Mouse (Mus musculus): ENCODE results near the gene Galntl5.
A peak's percentile ranks its signal among the peaks of the same experiment; 100 is the strongest.
"Not testable (repeated sequence)": the region's sequence is repeated elsewhere in the genome, so short reads cannot be mapped to it uniquely, and the experiment has no call there.

Gene Galntl5

DNA sequence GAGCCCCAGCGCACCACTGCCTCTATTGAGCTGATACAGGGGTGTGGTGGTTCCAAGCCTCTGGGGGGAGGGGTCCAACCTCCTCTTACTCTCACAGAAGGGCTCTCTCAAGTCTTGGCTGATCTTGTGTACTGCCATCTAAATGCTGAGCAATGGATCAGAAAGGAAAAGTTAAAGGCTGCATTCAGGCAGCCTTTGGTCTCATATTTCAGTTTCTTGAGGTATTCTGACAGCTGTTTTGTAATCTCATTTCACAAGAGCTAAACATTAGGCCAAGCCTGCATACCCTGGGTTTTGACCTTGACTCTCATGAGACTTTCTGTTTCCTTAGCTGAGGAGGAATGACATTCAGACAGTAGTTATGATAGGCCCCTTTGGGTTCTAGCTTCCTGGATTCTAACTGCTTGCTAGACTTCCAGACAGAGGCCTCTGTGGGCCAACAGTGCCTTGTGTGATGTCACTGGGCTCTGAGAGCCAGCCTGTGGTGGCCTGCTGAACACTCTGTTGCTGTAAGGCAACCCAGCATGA is at the start of gene Galntl5:
Gene Galntl5, plus strand, starts transcription at position 457 of the 528 bp plus-strand sequence.
- no peak for DNase-seq (ENCODE audit: low spot score)

DNA sequence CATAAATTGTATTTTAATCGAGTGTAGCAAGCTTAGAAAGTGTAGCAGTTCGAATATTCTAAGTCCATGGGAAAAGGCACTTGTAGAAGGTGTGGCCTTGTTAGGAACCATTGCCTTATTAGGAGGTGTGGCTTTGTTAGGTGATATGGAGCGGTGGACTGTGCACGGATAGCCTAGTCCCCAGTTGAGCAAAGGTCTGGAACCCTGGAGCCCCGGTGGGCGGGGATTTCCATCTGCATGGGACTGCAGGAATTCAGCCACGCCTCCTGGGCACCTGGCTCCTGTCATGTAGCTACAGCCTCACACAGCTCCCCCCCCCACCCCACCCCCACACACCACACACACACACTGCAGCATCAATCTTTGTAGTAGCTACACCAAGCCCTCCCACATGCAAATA is 34.6 kb upstream of the Galntl5 start:
- DNase-seq (ENCODE audit: low spot score) = no peak

DNA sequence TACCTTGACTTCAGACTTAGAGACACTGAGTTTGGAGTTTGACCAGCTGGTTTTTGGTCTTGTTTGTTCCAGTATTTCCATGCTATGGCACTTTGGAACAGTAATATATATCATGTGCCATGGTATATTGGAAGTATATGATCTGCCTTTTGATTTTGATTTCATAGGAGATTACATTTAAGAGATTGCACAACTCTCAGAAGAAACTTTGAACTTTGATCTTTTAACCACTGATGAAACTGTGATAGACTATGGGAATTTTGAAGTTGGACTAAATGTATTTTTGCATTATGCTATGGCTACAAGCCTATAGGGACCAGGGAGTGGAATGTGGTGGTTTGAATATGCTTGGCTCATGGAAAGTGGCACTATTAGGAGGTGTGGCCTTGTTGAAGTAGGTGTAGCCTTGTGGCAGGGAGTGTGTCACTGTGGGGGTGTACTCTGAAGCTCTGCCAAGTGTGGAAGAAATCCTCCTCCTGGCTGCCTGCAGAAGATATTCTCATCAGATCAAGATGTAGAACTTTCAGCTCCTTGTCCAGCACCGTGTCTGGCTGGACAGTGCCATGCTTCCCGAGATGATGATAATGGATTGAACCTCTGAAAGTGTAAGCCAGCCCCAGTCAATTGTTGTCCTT is 31.8 kb upstream of the Galntl5 start:
- DNase-seq (ENCODE audit: low spot score) = no peak

DNA sequence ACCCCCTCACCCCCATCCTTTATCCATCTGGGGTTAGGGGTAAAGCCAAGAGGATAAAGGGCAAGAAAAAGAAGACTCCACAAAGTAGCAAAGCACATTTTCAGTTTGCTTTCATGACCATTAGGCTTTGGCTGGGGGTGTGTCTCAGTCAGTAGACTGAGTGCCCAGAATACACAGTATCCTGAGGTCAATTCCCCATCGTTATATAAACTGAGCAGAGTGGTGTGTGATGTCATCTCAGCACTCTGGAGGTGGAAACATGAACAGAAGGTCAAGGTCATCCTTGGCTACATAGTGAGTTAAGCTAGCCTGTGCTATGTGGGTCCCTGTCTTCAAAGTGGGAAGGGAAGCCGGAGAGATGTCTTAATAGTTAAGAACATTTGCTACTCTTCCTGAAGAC is 27.8 kb upstream of the Galntl5 start:
- no peak for DNase-seq (ENCODE audit: low spot score)

DNA sequence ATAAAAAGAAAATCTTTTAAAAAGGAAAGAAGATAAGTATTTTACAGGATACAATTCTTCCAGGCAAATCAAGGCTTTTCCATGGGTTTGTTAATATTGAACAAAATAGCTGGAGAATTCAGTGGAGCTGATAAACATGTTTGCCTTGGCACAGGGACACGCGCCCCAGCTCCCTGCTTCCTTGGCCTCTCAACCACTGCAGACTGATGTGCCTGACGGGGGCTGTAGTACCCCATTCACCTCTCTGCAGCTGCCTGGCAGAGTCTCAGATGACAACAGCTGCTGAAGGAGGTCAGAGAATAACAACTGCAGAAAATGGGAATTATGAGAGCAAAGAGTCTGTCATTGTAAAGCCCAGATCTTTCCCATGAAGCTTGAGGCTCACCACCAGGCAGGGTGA is 27.3 kb upstream of the Galntl5 start:
- DNase-seq (ENCODE audit: low spot score) = no peak

DNA sequence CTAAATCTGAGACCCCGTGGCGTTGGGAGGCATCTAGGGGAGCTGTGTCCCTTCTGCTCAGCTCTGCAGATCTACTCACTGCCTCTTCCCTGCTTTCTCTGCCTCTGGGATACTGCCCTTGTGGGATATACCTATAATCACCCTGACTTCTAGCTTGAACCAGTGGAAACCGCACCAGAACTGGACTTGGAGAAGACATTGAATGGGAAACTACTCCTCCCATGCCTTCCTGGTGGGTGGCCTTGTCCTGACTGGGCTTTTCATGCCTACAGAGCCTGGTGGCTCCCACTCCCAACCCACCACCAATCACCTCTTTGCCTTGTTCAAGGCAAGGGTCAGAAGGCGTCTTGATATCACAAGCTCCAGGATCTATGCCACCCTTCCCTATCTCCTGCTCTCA is 26.4 kb upstream of the Galntl5 start:
- DNase-seq (ENCODE audit: low spot score) = no peak

DNA sequence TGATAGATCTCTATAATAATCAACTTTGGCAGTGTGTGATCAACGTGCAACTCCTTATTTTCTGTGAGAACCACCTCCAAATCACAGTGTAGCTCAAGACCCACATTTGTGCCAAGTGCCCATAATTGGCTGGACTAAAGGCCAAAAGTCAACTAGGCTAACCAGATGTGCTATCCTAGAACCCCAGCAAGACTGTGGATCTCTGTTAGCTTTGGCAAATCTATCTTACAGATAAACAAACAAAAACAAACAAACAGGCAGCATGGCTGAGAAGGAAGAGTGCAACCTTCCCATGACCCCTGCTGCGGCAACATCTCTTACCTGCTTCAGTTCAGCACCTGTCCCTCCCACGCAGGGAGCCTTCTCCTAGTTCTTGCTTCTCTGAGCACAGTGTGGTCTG is 25.9 kb upstream of the Galntl5 start:
- DNase-seq (ENCODE audit: low spot score) = no peak

DNA sequence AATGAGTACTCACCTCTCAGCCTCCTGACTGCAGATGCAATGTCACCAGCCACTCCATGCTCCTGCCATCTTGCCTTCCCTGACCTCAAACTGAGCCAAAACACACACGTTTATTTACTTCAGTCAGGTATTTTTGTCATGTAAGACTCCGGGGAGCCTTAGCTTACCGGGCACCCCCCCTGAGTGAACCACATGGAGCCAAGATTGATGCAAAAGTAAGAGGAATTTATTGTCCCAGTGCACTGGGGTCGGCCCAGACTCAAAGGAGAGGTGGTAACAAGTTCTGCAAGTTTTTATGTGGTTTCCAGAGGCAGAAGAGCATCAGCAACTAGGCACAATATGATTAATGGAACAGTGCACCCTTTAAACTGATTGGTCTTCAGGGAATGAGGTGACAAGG is 24.1 kb upstream of the Galntl5 start:
- no peak for DNase-seq (ENCODE audit: low spot score)

DNA sequence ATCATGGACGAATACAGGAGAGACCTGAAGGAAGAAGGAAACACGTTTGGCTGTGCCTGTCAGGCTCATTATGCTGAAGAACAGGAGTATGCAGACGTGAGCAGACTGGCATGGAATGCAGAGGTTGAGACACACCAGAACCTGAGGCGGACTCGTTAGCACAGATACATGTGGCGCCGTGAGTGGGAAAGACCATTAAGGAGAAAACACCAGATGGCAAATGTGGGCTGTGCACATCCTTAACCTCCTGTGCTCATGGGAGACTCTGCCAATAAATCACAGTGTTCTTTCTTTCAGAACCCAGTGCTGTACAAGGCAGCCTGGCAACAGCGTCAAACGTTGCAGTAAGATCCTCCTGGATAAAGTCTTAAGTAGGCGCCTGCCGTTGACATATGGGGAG is 20.7 kb upstream of the Galntl5 start:
- DNase-seq (ENCODE audit: low spot score) = no peak

DNA sequence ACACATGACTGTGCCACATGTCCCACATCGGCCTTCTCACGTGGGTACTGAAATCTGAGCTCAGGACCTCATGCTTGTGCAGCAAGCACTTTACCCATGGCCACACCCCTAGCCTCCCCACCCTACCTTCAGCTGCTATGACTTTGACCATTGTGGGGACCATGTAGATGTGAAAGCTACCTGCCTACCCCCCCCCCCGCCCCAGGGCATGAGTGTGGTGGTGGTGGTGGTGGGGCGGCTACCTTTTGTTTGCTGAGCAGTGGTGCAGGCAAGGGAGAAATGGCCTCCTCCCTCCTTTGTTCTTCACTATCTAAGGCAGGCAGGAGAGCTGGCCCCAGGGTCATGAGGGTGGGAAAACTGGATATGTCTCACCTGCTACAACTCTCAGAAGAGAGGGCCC is 18.3 kb upstream of the Galntl5 start:
- DNase-seq (ENCODE audit: low spot score) = no peak

DNA sequence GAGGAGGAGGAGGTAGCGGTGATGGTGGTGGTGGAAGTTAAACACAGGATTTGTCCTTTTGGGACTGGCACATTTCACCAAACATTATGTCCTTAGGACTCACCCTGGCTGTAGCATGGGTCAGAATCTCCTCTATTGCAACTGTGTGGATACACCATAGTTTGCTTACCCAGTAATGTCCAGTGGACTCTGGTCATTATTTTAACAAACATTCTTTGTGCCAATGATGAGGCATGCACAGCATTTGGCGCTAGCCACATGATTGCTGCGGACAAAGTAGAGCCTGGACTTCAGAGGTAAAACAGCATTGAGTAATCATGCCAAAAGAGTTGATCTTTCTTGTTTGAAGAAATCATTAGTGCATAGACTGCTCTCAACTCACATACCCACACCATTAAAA is 17.3 kb upstream of the Galntl5 start:
- no peak for DNase-seq (ENCODE audit: low spot score)

DNA sequence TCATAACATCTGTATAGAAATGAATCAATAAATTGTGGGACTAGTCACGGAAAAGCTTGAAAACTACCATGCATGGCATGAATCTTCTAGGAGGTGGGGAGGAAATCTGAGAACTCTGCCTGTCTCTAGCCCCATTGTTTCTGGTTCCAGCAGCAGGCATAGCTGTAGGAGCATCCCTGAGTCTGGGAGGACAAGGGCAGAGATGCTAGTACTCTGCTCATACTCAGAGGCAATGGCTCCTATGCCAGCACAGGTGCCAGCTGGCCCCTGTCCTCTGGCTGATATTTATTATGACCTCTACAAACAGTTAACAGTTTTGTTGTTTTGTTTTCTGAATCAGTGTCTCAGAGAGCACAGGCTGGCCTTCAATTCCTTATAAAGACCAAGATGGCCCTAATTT is 16.9 kb upstream of the Galntl5 start:
- no peak for DNase-seq (ENCODE audit: low spot score)

DNA sequence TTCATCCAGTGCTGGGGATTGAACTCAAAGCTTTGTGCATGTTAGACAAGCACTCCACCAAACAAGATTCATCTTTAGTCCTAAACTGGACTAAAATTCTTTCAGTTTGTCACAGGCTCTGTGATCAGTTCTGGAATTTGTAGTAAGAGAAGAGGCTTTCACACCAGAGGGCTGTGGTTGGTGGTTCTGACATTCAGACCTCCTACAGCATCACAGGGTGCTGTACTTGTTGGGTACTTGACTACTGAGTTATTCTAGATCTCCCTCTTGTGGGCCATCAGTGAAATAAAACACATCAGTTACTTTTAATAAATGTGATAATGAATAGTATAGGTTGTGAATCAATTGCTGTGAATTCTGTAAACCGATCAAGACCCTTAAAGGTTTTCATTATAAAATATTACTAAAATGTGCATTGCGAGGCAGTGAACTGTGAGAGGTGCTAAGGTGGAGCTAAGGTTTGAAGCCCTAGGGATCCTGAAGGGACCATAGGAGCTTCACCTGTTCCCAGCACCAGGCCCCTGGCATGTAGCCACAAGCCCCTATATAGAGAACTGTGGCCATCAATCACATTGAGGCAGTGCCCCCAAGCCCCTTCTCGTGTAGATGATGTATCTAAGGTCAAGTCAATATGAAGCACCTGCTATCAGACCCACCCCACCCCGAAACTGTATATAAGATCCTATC is 16.0 kb upstream of the Galntl5 start:
- DNase-seq (ENCODE audit: low spot score) = no peak

DNA sequence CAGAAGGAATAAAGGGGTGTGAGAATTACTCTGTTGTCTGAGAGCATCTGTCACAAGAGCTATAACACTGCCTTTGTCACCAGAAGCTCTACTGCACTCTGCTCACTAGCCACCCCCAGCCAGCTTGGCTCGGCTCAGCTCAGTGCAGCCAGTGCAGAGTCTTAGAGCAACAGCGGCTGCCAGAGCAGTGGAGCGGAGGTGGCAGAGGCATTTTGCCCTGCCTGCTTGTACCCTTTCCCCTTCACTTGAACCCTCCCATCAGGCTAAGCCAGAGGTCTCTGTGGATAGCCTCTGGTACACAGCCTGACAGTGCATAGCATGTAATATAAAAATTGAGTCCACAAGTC is 15.5 kb upstream of the Galntl5 start:
- no peak for DNase-seq (ENCODE audit: low spot score)

DNA sequence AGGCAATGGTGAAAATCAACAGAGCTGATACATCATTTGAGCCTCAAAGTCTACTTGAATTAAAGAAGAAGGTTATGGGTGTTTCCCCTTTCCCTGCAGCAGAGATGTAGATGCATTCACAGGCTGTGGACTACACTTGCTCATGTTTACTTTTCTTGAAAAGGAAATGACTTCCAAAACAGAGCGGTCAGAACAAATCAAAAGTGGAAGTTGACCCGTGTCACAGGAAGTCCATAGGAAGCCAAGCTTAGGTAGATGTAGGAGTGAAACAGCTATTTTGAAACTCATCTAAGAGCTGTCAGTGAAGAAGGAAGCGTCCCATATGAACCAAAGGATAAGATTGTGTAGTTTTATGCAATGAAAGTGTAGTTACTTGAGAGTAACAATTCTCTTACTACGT is 14.6 kb upstream of the Galntl5 start:
- no peak for DNase-seq (ENCODE audit: low spot score)

DNA sequence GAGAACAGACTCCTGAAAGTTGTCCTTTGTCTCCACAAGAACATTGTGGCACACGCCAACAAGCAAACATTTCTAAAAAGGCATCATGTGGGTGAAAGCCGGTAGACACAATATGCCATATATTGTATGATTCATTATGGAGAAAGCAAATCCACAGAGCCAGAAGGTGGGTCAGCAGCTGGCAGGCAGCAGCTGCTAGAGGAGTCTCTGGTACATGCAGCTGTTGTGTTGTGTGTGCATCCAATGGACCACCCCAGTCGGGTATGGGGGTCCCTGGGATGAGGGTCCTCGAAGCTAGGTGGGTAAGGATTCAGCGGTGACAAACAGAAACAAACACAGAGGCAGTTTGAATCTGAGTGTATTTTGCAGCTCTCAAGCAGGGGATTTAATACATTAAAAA is 3.3 kb upstream of the Galntl5 start:
- not testable (repeated sequence) for DNase-seq (ENCODE audit: low spot score)

DNA sequence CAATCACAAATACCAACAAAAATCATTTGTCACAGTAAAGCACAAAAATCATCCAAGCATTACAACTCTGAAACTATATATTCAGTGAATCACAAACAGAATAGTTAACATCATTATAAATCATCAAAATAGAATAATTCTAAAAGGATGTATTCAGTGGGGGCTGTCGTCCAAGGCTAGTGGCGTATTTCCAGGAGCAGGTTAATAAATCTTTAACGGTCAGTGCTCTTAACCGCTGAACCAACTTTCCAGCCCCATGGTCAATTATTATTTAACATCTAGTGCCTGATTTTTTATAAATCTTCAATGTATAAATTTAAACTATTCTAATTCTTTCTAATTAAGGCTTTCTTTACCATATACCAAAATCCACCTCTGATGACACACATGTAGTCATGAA is 2.7 kb upstream of the Galntl5 start:
- DNase-seq (ENCODE audit: low spot score) = not testable (repeated sequence)

DNA sequence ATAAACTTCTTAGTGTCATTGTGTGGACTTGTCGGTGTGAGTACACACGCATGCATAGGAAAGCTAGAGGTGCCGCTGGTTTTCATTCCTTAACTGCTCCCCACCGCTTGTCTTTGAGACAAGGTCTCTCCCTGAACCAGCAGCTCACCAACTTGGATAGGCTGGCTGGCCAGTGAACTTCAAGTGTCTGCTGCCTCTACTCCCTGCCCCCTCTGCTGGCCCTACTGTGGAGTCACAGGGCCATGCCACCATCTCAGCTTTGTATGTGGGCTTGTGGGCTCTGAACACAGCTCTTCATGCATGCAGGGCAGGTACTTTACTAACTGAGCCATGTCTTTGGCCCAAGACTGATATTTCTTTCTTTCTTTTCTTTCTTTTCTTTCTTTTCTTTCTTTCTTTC is 2.0 kb upstream of the Galntl5 start:
- DNase-seq (ENCODE audit: low spot score) = no peak

DNA sequence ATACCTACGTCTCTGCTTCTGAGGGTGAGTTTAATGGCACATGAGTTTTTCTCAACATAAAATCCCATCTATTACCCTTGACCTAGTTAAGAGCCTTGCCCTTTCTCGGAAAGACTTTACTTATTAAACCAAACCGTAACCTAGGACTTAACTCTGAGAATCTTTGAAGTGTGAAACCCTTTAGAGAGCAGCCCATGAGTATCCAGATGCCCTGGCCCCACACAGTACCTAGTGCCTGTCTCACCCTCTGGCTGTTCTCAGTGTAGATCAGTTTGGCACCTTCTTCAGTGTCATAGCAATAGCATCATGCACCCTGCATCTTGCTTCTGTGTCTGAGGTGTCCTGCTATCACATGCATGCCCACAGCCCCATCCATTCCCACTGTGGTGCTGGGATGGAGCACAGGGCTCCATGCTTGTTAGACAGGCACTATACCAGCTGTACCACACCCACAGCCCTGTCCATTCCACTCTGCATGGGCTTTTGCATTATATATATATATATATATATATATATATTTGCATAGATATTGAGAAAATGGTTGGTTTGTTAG is 1.2 kb upstream of the Galntl5 start:
- no peak for DNase-seq (ENCODE audit: low spot score)

DNA sequence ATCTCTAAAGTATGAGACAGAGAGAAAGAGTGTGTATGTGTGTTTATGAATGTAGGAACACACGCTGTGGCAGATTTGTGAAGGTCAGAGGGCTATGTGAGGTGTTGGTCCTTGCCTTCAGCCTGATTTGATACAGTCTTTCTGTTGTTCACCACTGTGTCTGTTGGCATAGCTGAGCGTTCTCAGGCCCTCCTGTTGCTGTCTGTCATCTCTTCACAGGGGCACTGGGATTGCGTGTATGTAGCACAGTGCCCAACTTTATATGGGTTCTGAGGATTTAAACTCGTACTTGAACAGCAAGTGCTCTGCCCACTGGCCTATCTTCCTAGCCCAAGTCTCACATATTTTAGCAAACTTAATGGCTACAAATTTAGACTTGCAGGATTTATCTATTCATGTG is 2.3 kb downstream of the Galntl5 start:
- no peak for DNase-seq (ENCODE audit: low spot score)

DNA sequence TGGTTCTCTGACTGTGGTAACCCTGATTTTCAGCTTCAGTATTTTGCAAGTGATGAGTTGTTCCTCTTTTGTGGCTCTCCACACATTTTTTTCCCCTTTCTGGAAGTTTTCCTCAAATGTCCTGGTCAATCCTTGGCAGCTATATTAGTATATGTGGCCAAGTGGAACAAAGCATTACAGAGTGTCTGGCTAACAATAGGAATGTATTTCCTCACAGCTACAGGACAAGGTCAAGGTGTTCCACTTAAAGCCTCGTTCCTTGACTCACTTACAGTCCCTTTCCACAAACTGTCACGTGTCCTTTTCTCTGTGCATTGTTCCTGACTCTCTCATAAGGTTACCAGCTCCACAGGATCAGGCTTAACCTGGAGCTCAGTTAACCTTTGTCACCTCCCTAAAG is 3.3 kb downstream of the Galntl5 start:
- DNase-seq (ENCODE audit: low spot score) = no peak

DNA sequence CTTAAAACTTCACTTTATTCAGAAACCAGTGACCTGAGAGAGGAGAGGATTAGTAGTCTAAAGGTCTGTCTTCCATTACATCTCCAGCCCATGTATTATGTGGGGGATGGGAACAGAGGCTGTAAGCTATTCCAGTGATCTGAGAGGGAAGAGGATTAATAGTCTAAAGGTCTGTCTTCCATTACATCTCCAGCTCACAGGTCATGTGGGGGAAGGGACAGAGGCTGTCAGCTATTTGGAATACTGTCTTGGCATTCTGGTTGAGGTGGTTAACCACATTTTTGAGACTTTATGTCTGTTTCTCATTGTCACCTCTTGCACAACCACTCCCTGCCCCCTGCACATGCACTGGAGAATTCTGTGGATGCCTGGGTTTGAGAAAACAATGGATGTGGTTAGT is 6.5 kb downstream of the Galntl5 start:
- DNase-seq (ENCODE audit: low spot score) = no peak

DNA sequence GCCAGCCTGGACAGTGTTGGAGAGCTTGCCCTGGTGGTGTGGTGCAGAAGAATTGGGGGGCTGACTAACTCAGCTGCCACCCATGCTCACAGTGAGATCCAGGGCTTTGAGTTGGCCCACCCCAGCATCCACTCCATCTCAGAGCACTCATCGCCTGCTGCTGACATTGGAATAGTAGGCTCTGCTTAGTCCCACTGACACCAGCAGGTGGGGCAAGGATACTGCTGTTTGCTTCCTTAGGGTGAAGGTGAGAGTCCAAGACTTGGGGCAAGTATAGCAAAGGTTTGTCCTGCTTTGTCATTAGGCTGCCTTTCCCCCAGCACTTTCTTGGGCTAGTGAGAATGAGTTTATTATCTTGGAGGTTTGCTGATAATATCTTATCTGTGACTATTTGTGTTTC is 7.5 kb downstream of the Galntl5 start:
- peak; percentile 8 for DNase-seq (ENCODE audit: low spot score)

DNA sequence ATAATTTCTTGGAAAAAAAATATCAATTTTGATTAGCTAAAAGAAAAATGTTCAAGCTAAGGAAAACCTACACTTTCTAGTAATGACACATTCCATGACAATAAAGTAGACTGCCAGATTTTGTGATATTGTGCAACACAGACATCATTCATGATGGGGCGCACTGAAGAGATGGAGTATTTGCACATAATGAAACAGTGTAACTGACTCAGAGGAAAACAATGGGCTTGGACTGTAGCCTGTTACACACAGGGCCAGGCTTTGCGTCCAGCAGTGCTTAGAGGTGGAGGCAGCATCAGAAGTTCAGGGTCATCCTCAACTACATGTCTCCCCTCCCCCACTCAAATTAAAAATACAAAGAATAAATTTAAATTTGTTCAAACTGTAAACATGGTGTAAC is 9.3 kb downstream of the Galntl5 start:
- no peak for DNase-seq (ENCODE audit: low spot score)
